Mouse (Mus musculus) 3T3-L1 (cell line): ENCODE results near the gene Slc44a1.
A peak's percentile ranks its signal among the peaks of the same experiment; 100 is the strongest.

Experiments used
- DNase-seq: peaks from one replicate; pipeline ENCODE4 v3.0.0-alpha.2; 2015; ENCODE audit warnings: low read depth, low spot score

Slc44a1 gene

GRCm38 (mm10) chr4:53596063-53596895 is 156.1 kb downstream of the Slc44a1 start:
- DNase-seq: no peak

GRCm38 (mm10) chr4:53600462-53600861 is 160.2 kb downstream of the Slc44a1 start:
- DNase-seq: peak; percentile 43

GRCm38 (mm10) chr4:53614576-53615225 is 174.5 kb downstream of the Slc44a1 start:
- no peak for DNase-seq

- no peak for DNase-seq
These were observed 177.8 kb downstream of the Slc44a1 start for GRCm38 (mm10) chr4:53617968-53618367.

- DNase-seq: no peak
These were observed 179.9 kb downstream of the Slc44a1 start for GRCm38 (mm10) chr4:53620104-53620503.

GRCm38 (mm10) chr4:53621084-53621483 is 180.9 kb downstream of the Slc44a1 start:
- no peak for DNase-seq

- no peak for DNase-seq
These were observed 181.3 kb downstream of the Slc44a1 start for GRCm38 (mm10) chr4:53621490-53621889.

- no peak for DNase-seq
These were observed 183.5 kb downstream of the Slc44a1 start for GRCm38 (mm10) chr4:53623711-53624110.

- no peak for DNase-seq
These were observed 184.6 kb downstream of the Slc44a1 start for GRCm38 (mm10) chr4:53624816-53625215.

- DNase-seq: no peak
These were observed 185.1 kb downstream of the Slc44a1 start for GRCm38 (mm10) chr4:53625263-53625662.

GRCm38 (mm10) chr4:53628924-53629323 is 188.7 kb downstream of the Slc44a1 start:
- DNase-seq: peak; percentile 21

- DNase-seq: no peak
These were observed 190.7 kb downstream of the Slc44a1 start for GRCm38 (mm10) chr4:53630963-53631315.

- peak; percentile 9 for DNase-seq
These were observed 191.2 kb downstream of the Slc44a1 start, which contains the start of gene Fsd1l for GRCm38 (mm10) chr4:53631316-53632010. Gene Fsd1l, plus strand, starts transcription at chr4:53631471.

- DNase-seq: peak; percentile 6
These were observed 191.8 kb downstream of the Slc44a1 start for GRCm38 (mm10) chr4:53632011-53632349.

- DNase-seq: no peak
These were observed 195.1 kb downstream of the Slc44a1 start for GRCm38 (mm10) chr4:53635336-53635735.

- no peak for DNase-seq
These were observed 197.2 kb downstream of the Slc44a1 start for GRCm38 (mm10) chr4:53637269-53637909.

- no peak for DNase-seq
These were observed 198.4 kb downstream of the Slc44a1 start for GRCm38 (mm10) chr4:53638549-53639123.

GRCm38 (mm10) chr4:53658029-53658428 is 217.8 kb downstream of the Slc44a1 start:
- no peak for DNase-seq

GRCm38 (mm10) chr4:53660711-53661110 is 220.5 kb downstream of the Slc44a1 start:
- DNase-seq: no peak
